Mouse (Mus musculus) thymus, postnatal 10 days (tissue): ENCODE results near the gene Scn3b.

Experiments
- DNase-seq, 2 experiments: peaks; one replicate each; pipeline ENCODE4 v3.0.0; 2021; ENCODE audit warnings: low spot score in 2 of 2

Scn3b gene

GRCm38 (mm10) chr9:40316865-40317660 is 48.0 kb downstream of the Scn3b start:
- DNase-seq = no peak

- no peak for DNase-seq
Measured at GRCm38 (mm10) chr9:40317735-40318134, 48.7 kb downstream of the Scn3b start.

GRCm38 (mm10) chr9:40318771-40319170 is 49.8 kb downstream of the Scn3b start:
- DNase-seq = no peak

- DNase-seq = no peak
Measured at GRCm38 (mm10) chr9:40320405-40320804, 51.4 kb downstream of the Scn3b start.

GRCm38 (mm10) chr9:40320879-40321667 is 52.1 kb downstream of the Scn3b start:
- DNase-seq = no peak

- no peak for DNase-seq
Measured at GRCm38 (mm10) chr9:40321668-40322003, 52.6 kb downstream of the Scn3b start.

- DNase-seq = no peak
Measured at GRCm38 (mm10) chr9:40322372-40322771, 53.4 kb downstream of the Scn3b start.

- no peak for DNase-seq
Measured at GRCm38 (mm10) chr9:40323171-40323570, 54.2 kb downstream of the Scn3b start.

GRCm38 (mm10) chr9:40323773-40324172 is 54.8 kb downstream of the Scn3b start:
- no peak for DNase-seq

GRCm38 (mm10) chr9:40324232-40324792 is 55.3 kb downstream of the Scn3b start:
- DNase-seq = no peak

- no peak for DNase-seq
Measured at GRCm38 (mm10) chr9:40324826-40325225, 55.8 kb downstream of the Scn3b start.

- no peak for DNase-seq
Measured at GRCm38 (mm10) chr9:40326260-40326915, 57.4 kb downstream of the Scn3b start.

GRCm38 (mm10) chr9:40330609-40331382 is 61.8 kb downstream of the Scn3b start:
- DNase-seq = peak; percentile 44 to 80

- DNase-seq = no peak
Measured at GRCm38 (mm10) chr9:40331411-40332286, 62.6 kb downstream of the Scn3b start.

- no peak for DNase-seq
Measured at GRCm38 (mm10) chr9:40332326-40332725, 63.3 kb downstream of the Scn3b start.

- no peak for DNase-seq
Measured at GRCm38 (mm10) chr9:40332731-40333648, 64.0 kb downstream of the Scn3b start.

- peak; percentile 27 to 75 for DNase-seq
Measured at GRCm38 (mm10) chr9:40333649-40334396, 64.8 kb downstream of the Scn3b start.

- no peak for DNase-seq
Measured at GRCm38 (mm10) chr9:40334617-40335016, 65.6 kb downstream of the Scn3b start.

GRCm38 (mm10) chr9:40336701-40337100 is 67.7 kb downstream of the Scn3b start:
- DNase-seq = no peak
